Mouse (Mus musculus) megakaryocyte progenitor cell, adult 5-6 weeks (primary cell): Measurements from ENCODE around the gene Ak9. TPM values are rescaled to one million over a fixed set of nuclear protein-coding genes. Genes with fewer than 3 reads are reported as not detected.
A peak's percentile ranks its signal among the peaks of the same experiment; 100 is the strongest.

ENCODE experiments used
- ATAC-seq: replicated peaks from 2 replicates; pipeline ENCODE4 v1.8.0; 2016; ENCODE audit warnings: mild to moderate bottlenecking, moderate TSS enrichment, inconsistent platforms; ENCODE audit not compliant: poor library complexity
- total RNA-seq, 2 experiments: library from RNA; stranded (forward) in 1 of 2; stranded (reverse) in 1 of 2; fragments of 157-497, 149-512 nt in 1 of 2; fragments of 200-1000 nt in 1 of 2; gene quantifications; 2 replicates each; pipeline versions ENCODE4 v1.2.3 to v1.2.4; 2015 to 2017

Gene Ak9
- total RNA-seq, 2 experiments from 2014 or later: not detected

DNA sequence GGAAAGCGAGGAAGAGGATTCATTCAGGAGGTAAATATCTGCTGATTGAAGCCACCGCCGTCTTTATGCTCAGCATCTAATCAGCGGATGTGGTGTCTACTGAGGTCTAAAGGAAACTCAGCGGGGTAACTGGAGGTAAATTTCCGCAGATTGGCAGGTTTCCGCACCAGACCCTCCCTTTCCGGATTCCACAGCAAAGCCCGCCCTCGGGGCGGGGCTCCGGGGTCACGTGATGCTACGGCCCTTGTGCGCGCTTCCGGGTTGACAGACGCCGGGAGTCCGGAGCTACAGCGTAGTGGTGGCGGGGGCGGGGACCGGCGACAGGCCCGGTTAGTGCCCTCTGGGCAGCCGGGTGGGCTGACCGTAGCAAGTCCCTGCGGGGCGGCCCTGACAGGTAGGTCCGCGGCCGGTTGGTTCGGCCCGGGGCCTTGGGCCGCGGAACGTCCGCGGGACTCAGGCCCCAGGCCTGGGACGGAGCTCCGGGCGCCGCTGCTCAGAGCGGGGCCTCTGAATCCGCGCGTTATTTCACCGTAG lies 146.4 kb downstream of the Ak9 start, which contains the start of gene Zbtb24:
Zbtb24 (plus strand) TSS at position 247 of the 534 bp plus-strand sequence.
- peak; percentile 95 for ATAC-seq

DNA sequence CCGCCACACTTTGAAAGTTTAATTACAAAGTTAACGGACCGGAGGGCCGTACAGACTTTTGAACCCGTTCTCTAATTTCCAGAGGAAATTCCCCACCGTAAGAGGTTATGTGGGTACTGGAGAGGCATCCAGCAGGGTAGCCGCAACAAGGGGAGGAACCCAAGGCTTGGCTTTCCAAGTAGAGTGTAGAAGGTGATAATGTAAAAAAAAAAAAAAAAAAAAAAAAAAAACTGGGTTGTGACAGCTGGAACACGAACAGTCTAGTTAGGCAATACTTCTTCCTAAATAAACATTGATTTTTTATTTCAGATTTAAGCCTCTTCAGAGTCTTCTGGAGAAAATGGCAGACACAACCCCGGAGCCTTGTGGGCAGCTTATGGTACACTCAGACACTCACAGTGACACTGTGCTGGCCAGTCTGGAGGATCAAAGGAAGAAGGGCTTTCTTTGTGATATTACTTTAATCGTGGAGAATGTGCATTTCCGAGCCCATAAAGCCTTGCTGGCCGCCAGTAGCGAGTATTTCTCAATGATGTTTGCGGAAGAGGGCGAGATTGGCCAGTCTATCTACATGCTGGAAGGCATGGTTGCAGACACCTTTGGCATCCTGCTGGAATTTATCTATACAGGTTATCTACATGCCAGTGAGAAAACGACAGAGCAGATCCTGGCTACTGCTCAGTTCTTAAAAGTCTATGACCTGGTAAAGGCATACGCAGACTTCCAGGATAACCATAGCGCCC lies 147.2 kb downstream of the Ak9 start:
- ATAC-seq: no peak

DNA sequence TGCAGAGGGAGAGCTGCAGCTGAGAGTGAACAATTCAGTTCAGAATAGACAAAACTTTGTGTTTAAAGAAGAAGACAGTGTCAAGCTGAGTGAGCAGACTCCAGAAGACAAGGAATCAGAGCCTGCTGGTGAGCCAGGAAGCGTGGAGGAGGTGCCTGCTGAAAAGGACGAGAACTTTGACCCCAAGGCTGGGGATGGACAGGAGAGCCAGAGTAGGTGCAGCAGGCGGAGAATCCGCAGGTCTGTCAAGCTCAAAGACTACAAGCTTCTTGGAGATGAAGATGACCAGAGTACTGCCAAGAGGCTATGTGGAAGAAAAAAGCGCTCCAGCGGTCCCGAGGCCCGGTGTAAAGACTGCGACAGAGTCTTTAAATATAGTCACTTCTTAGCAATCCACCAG lies 147.9 kb downstream of the Ak9 start:
- ATAC-seq: no peak

DNA sequence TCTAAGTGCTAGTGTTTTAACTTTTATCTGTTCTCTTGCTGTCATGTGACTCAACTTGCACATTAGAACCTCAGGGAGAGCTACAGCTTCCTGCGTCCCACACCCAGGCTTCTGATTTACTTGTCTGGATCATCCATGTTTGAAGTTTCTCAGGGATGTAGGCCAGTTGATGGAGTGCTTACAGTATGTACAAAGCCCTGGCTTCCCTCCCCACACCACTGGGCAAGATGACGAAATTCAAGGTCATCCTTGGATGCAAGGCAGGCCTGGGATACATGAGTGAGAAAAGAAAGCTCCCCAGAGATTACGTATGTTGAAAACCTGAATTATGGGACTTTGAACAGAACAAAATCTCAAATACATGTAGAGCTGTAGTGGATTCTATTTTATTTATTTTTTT lies 149.0 kb downstream of the Ak9 start:
- no peak for ATAC-seq

DNA sequence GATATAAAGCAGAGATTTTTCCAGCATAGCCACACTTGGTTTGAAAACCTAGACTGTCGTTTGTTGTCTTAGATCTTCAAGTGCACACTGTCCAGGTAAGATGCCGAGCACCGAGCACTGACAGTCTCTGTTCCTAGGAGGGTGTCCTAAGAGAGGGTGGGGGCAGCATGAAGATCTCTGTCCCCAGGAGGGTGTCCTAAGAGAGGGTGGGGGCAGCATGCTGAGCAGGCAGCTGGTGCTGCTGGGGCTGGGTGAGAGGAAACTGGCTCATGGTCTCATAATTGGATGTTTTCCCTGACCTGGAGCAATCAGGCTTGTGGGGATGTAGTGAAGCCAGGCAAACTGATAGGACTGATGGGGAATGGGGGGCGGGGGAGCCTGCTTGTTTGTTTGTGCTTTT lies 156.2 kb downstream of the Ak9 start:
- ATAC-seq: no peak

DNA sequence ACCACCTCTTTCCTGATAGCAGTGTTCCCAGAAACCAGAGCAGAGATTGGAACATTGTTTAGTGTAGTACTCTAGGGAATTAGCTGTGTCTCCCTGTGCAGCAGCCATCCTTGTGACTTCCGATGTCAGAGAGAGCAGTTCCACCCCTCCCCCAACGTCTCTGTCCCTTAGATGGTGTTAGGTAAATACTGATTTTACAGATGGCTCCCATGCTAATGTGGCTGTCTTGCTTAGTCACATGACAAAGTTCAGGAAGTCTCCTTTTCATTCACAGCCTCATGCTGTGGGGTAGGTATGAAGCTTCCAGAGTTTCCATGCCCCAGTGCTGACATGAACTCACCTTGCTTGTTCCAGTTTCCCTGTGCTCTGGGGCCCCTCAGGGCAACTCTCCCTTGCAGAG lies 156.7 kb downstream of the Ak9 start:
- no peak for ATAC-seq

DNA sequence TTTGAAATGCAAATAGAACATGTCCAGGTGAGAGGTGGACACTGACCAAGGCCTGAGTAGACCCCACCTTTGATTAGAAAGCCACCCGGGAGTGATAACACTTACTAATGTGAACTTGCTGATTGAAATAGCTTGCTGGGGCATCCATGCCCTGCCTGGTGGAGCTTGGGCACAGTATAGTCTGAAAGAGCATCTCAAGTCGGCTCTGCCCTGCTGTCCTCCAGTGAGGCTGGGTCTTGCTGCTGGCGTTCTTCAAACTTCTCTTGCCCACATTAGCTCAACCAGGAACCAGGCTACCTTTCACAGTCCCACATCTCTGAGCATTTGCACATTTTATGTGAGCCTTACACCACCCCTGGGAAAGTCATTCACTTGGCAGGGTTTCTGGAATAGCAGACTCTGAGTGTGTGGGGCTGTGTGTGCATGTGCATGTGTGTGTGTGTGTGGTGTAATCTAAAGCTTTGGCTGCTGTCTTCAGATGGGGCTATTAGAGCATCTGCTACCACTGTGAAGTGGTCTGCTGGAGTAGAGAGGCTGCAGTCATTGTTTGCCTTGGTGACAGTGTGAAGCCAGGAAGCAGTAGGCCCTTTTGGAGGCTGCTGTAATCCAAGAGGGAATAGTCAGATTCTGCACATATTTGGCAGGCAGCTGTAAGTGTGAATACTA lies 157.4 kb downstream of the Ak9 start:
- no peak for ATAC-seq

DNA sequence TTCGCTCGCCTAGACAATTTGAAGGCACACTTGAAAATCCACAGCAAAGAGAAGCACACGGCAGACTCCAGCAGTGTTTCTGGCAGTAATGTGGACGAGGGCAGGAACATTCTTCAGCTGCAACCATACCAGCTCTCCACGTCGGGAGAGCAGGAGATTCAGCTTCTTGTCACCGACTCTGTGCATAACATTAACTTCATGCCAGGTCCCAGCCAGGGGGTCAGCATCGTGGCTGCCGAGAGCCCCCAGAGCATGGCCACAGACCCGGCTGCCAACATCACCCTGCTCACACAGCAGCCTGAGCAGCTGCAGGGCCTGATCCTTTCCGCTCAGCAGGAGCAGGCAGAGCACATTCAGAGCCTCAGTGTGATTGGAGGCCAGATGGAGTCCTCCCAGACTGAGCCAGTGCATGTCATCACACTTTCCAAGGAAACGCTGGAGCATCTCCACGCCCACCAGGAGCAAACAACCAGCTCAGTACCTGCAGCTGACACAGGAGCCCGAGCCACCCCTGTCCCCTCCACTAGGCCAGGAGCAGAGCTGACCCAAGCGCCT lies 160.7 kb downstream of the Ak9 start:
- ATAC-seq: no peak

DNA sequence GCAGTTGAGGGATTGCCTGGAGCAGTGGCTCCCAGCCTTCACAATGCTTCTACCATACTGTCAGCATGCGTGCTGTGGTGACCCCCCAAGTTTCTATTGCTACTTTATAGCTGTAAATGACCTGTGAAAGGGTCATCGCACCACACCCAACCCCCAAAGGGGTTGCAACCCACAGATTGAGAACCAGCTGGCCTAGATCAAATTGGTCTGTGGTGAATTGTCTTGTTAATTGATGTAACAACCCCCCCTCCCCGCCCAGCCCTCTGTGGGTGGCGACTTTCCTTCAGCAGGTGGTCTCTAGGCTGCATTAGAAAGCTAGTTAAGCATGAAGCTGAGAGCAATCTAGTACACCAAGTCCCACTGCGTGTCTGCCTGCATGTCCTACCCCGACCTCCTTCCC lies 163.5 kb downstream of the Ak9 start:
- ATAC-seq: no peak

DNA sequence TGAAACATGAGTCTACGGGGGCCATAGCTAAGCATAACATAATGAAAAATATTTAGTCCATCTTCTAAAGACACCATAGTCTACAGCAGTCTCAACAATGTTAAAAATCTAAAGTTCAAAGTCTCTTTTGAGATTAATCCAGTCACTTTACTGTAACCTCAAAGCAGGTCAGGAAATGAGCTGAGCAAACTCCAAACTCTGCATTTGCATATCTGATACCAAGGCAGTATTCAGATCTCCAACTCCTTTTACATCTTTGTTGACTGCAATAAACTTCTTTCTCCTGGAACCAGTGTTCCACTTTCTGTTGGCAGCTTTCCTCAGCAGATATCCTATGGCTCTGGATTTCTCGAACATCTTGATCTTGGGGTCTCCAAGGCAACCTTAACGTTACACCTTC lies 166.9 kb downstream of the Ak9 start:
- no peak for ATAC-seq

DNA sequence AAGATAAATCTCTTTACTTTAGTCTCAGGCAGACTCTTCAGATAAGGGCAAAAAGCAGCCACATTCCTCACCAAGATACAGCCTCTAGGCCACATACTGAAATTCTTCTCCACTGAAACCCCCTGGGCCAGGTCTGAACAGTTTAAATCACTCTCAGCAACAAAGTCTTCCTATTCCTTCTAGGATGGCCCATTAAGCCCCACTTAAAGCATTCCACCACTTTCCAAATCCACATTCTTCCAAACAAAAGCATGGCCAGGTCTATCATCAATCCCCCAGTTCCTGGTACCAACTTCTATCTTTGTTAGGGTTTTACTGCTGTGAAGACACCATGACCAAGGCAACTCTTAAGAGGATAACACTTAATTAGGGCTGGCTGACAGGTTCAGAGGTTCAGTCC lies 168.8 kb downstream of the Ak9 start:
- no peak for ATAC-seq

DNA sequence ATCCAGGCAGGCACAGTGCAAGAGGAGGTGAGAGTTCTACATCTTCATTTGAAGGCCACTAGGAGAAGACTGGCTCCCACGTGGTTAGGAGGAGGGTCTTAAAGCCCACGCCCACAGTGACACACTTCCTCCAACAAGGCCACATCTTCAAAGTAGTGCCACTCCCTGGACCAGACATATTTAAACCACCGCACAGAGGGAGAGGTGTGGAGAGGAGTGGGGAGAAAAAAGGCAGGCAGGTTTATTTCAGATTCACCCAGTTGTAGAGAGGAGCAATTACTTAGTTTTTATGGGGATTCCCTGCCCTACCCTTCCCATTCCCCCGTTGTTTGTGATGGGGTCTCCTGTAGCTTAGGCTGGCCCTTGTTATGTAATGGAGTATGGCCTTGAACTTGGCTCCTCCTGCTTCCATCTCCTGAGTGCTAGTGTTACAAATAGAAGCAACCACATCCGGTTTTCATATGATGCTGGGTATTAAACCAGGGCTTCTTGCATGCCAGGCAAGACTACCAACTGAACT lies 169.2 kb downstream of the Ak9 start:
- ATAC-seq: 0 out of 2 replicates have a peak, but pooled peaks have one; percentile 7

DNA sequence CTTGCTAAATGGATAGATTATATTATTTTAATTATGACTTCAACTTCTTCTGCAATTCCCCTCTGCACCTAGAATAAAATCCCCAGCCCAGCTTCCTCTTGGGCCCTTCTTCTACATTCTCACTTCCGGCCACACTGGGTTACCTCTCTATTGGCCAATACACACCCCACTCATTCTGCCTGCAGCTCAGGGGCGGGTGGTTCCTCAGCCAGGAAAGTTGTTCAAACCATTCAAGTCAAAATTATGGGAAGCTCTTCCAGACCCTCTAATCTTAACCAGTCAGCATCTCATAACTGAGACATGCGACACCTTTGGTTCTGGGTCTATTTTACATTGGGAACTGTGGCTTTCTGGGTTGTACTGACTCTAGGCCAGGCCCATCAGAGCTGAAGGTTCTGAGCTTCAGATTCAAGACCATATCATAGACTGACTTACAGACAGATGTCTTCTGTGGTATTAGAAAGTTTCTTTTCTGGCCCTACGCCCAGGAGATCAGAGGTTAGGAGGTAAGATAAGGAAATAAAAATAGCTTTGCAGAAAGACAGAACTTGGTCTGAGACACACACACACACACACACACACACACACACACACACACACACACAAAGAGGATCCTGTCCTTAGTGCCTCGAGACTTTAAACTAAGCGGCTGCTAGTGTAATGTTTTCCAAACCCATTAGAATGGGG lies 170.1 kb downstream of the Ak9 start:
- peak; percentile 55 for ATAC-seq

DNA sequence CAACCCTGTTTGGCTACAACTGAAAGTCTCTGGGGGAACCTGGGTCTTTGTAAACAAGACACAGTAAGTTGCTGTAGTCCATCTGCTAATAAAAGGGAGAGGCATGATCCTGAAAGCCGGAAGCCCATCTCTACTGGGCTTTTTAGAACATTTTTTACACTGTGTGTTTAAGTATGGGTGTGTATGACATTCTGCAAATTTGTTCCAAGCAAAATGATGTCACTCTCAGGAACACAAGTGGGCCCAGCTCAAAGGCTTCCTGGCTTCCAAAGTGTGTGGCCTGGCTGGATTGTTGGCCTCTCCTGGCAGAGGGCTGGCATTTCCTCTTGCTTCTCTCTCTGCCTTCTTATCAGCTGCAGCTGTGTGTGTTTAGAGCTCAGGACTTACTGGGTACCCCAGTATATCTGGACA lies 171.2 kb downstream of the Ak9 start:
- no peak for ATAC-seq

DNA sequence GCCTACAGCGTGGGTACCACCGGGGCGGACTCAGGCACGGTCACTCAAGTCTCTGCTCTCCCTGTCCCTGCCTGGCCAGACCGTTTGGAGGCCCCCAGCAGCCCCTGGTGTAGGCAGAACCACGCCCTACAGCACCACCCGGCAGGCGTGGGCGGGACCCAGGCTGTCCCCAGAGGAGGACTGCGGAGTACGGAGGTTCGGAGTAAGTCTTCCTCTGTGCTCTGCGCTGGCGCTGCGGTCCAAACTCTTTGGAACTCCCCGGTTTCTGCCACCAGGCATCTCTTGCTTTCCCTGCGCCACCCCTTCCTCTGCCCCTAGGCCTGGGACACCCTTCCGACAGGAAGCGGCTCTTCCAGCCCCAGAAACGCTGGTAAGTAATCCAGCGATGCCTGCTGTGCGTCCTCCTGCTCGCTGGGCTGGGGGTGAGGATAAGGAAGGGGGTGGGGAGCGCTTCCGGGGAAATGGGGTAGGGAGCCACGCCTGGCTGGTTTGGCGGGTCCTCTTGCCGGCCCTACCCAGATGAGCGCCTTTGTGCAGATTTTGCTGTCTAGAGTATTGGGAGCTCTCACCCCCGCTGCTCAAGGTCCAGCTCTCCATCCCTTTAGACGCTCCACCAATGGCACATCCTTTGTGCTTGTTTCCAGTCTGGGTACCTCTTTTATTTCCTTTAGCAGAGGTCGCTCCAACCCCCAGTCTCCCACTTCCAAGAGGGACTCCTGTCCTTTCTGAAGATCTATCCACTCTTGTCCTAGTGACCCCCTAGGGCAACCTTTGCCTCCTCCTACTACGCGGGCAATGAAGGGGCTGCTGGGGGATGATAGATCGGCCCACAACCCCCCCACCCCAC lies 172.6 kb downstream of the Ak9 start, which contains the start of gene Mical1:
Mical1 (plus strand) TSS at position 144 of the 847 bp plus-strand sequence.
- peak; percentile 26 for ATAC-seq

DNA sequence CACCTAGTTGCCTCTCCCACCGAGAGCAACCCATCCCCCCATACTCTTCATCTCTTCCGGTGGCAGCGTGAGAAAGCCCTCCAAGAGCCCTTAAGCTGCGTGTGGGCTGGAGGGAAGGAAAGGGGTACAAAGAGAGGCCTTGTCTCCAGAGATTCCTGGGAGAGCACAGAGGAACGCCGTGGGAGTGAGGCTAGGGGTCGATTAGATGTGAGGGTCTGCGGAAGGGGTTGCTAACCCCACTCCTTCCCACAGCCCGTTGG lies 173.2 kb downstream of the Ak9 start:
- no peak for ATAC-seq

DNA sequence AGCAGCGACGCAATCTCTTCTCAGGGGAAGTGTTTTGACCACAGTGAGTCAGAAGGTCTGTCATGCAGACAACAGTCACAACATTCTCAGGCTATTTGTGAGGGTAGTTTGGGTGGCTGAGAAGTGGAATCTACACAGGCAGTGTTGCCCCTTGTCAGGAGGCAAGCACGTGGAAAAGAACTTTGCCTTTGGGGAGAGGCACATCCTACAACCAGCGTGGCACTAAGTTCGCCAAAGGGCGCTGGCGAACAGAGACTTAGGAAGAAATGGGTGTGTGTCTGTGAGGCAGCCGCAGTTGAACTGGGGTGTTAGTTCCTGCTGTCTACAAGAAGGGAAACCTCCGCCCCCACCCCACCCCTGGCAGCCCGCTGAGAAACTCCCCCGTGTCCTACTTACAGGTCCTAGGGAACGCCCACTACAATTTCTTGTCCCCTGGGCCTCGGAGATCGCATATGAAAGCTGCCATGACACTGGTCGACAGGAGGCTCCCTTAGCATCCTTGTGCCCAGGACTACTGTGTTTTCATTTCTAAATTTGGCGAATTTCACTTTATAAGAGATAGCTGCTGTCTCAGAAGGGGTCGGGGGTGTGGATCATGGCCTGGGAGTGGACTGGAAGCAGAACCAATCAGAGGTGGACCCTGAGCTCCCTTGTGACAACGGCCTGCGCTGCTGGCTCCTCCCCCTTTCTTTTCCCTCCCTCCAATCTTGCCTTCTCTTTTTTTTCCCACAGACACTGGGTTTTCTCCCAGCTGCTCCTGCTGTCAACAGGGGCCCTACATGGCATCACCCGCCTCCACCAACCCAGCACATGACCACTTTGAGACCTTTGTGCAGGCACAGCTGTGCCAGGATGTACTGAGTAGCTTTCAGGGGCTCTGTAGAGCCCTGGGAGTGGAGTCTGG lies 173.8 kb downstream of the Ak9 start:
- peak; percentile 35 for ATAC-seq

DNA sequence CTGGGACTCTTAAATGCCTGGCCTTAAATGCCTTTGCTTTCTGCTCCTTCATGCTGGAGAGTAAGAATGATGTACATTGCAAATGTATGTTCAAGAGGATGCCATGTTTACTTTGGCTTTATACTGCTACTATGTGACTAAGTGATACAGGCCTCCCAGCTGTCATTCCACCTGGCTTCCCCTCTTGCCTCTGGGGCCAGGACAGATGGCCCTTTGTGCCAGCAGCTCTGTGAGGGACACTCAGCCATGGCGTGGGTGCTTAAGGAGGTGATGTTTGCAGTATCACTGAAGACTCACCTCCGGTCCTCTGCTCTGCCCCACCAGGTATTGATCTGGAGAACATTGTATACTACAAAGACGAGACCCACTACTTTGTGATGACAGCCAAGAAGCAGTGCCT lies 176.2 kb downstream of the Ak9 start:
- no peak for ATAC-seq
